Mouse (Mus musculus): ENCODE results near the gene Gm7168.
"Not testable (repeated sequence)": the region's sequence is repeated elsewhere in the genome, so short reads cannot be mapped to it uniquely, and the experiment has no call there.

The Gm7168 gene

GRCm38 (mm10) chr17:13965048-13965447, 16.9 kb downstream of the Gm7168 start:
- POLR2A ChIA-PET, CTCF ChIA-PET: not testable (repeated sequence)

GRCm38 (mm10) chr17:13969917-13970316, 21.7 kb downstream of the Gm7168 start:
- POLR2A ChIA-PET, CTCF ChIA-PET: not testable (repeated sequence)

- CTCF ChIA-PET, POLR2A ChIA-PET: not testable (repeated sequence)
Observed at GRCm38 (mm10) chr17:13970796-13971195, 22.6 kb downstream of the Gm7168 start.

GRCm38 (mm10) chr17:13987690-13988089, 39.5 kb downstream of the Gm7168 start:
- ChIA-PET CTCF (no interaction called here), POLR2A (no interaction called here)

GRCm38 (mm10) chr17:13993425-13993824, 45.3 kb downstream of the Gm7168 start:
- CTCF ChIA-PET, POLR2A ChIA-PET: not testable (repeated sequence)

Data from embryonic stem cell, embryonic (primary cell).